Mouse (Mus musculus) ES-E14 (cell line): ENCODE data around the gene AU040320. TPM values are rescaled to one million over a fixed set of nuclear protein-coding genes. Genes with fewer than 3 reads are reported as not detected.

ENCODE experiments used
- DNase-seq: peaks from one replicate; pipeline ENCODE4 v3.0.0-alpha.2; 2013; ENCODE audit warnings: low read depth, low spot score
- H3K27ac ChIP-seq: 2 replicates; pipeline ENCODE4 v1.5.1; 2012; ENCODE audit warnings: low read depth, mild to moderate bottlenecking, low read length, moderate library complexity, mixed read lengths; ENCODE audit not compliant: poor library complexity, insufficient read depth, severe bottlenecking
- H3K36me3 ChIP-seq: 2 replicates; pipeline ENCODE4 v1.6.1; 2012; ENCODE audit warnings: mild to moderate bottlenecking, low read length, moderate library complexity, mixed read lengths; ENCODE audit not compliant: control insufficient read depth, poor library complexity, insufficient read depth, severe bottlenecking
- H3K4me1 ChIP-seq, 2 experiments: fragments of 150-350 bp in 1 of 2; sonication (generic) in 1 of 2; 2 replicates each; pipeline ENCODE4 v1.6.1; 2012; ENCODE audit warnings: low read length in 2 of 2, mild to moderate bottlenecking in 1 of 2, mixed read lengths in 1 of 2; ENCODE audit not compliant: control insufficient read depth in 2 of 2, insufficient read depth in 2 of 2, poor library complexity in 1 of 2
- H3K4me3 ChIP-seq, 2 experiments: fragments of 150-350 bp in 1 of 2; sonication (generic) in 1 of 2; 2 replicates each; pipeline ENCODE4 v1.5.1; 2012; ENCODE audit warnings: low read length in 2 of 2, low read depth in 1 of 2, mild to moderate bottlenecking in 1 of 2, mixed read lengths in 1 of 2; ENCODE audit not compliant: insufficient read depth in 1 of 2, poor library complexity in 1 of 2, severe bottlenecking in 1 of 2
- H3K9ac ChIP-seq: 2 replicates; pipeline ENCODE4 v1.6.1; 2012; ENCODE audit warnings: low read depth, mild to moderate bottlenecking, low read length, mixed read lengths; ENCODE audit not compliant: poor library complexity, insufficient read depth, severe bottlenecking
- H3K9me3 ChIP-seq: fragments of 150-350 bp; sonication (generic); 2 replicates; pipeline ENCODE4 v1.6.1; 2012; ENCODE audit warnings: low read depth, mild to moderate bottlenecking, low read length; ENCODE audit not compliant: control insufficient read depth, insufficient read depth
- CHD2 ChIP-seq: IDR thresholded peaks from 2 replicates; pipeline ENCODE4 v1.6.1; 2014; ENCODE audit warnings: mild to moderate bottlenecking, low read depth, low read length, inconsistent platforms
- HCFC1 ChIP-seq: IDR thresholded peaks from 2 replicates; pipeline ENCODE4 v1.6.1; 2012; ENCODE audit warnings: low read length, inconsistent platforms, borderline replicate concordance; ENCODE audit not compliant: insufficient read depth
- MAFK ChIP-seq: IDR thresholded peaks from 2 replicates; pipeline ENCODE4 v1.6.1; 2014; ENCODE audit warnings: mild to moderate bottlenecking, low read depth, low read length, inconsistent platforms; ENCODE audit not compliant: insufficient read depth
- ZC3H11A ChIP-seq: IDR thresholded peaks from 2 replicates; pipeline ENCODE4 v1.6.1; 2012; ENCODE audit warnings: low read depth, mild to moderate bottlenecking, inconsistent platforms, low read length, borderline replicate concordance
- ZNF384 ChIP-seq: IDR thresholded peaks from 2 replicates; pipeline ENCODE4 v1.6.1; 2012; ENCODE audit warnings: low read depth, low read length, inconsistent platforms
- in situ Hi-C, 2 experiments: fragments of 600-800 bp; cut with MboI; formaldehyde crosslinking; loops; one replicate each; pipeline ENCODE4 v1.15.1; 2025; ENCODE audit warnings: low sequenced_read_pairs in 2 of 2, inconsistent platforms in 1 of 2; ENCODE audit not compliant: unreplicated experiment in 2 of 2
- total RNA-seq: library from RNA; depleted of rRNA; stranded (reverse); fragments of 300-350 nt; gene quantifications from 2 replicates; pipeline ENCODE4 v1.2.3, GENCODE M21; 2012; rRNA removed

AU040320 gene
- total RNA-seq = 11.3 and 14.1 TPM in 2 replicates

DNA sequence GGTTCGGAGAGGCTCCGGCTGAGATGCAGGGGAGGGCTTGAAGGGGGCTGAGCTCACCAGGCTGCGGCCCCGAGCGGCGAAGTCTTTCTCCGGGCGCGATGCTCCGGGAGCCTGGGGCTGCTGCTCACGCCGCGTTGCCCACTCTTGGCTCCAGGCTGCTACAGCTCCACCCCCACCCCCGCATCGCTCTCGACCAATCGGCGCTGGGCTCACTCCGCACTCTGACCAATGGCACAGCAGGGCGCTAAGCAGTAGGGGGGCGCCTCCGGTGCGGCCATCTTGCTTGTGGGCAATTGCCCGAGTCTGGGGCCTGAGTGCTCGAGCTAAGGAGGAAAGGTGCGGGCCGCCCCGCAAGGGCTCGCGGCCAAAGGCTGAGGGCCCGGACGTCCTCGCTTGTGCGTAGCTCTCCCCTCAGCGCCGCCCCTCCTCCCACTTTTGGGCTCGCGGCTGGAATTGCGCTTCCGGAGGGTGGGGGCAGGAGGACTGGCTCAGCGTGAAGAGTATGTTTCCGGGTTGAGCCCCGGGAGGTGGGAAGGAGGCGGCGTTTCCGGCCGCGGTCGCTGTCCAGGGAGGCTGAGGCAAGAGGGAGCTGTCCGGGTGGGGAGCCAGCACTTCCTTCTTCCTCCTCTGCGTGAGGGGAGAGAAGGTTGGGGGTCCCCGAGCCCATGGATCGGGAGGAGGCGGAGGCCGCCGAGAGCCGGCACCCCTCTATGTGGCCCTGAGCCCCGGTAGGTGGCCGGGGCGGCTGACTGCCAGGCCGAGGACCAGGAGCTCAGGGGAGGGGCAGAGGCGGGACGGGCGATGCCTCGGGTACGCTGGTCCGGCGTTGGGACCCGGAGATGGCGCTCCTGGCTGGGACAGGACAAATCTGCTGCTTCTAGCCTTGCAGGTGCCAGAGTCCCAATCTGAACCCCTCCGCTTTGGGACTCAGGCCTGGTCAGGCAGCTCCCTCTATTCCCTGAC is at the start of gene AU040320, which contains the start of gene Ncdn:
Gene AU040320, plus strand, starts transcription at position 277 of the 963 bp plus-strand sequence.
Gene Ncdn, minus strand, starts transcription at position 171 of the 963 bp plus-strand sequence.
- peaks cover 0 to 7% of the 10 kb centered on the region in 2 experiments; a peak in 1 of 4 replicates for H3K4me1 ChIP-seq
- in situ Hi-C loops = no loop called here

GRCm38 (mm10) chr4:126706630-126707438 is 46.5 kb upstream of the AU040320 start:
- TF ChIP-seq HCFC1 (no peak), ZNF384 (no peak), ZC3H11A (no peak), CHD2 (no peak), MAFK (no peak)
- in situ Hi-C loops = no loop called here

More for the DNA sequence above, at the start of gene AU040320, which contains the start of gene Ncdn:
- peak within 1 kb of the TSS; percentile 86 for H3K9ac ChIP-seq
- no peaks in the 10 kb centered on the region for H3K9me3 ChIP-seq
- peak; percentile 92 for DNase-seq
- H3K4me3 ChIP-seq = peak within 1 kb of the TSS; percentile 76 to 78
- TF ChIP-seq ZC3H11A = no peak
- no peak for TF ChIP-seq ZNF384
- TF ChIP-seq HCFC1 = peak; percentile 92
- TF ChIP-seq MAFK = no peak
- TF ChIP-seq CHD2 = peak; percentile 77
- H3K27ac ChIP-seq = peak within 1 kb of the TSS; percentile 52
- H3K36me3 ChIP-seq = peaks cover 12% of the 10 kb centered on the region

DNA sequence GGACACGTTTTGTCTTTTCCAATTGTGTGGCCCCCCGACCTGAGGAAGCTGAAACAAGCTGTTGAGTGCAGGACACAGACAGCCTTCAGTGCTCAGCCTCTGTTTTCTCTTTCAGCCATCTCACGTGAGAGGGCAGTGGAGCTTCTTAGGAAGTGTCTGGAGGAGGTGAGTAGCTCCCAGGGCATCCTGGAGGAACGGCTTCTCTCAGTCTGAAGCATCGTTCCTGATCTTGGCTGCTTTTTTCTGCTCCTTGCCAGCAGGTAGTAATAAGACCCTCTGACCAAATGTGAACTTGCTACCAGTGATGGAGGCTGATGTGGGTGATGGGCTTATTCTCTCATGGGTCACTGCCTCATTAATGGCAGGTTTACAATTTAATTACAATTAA is 45.9 kb upstream of the AU040320 start:
- in situ Hi-C loops = no loop called here
- Histone ChIP-seq H3K4me3 (no peak overlapping the region), H3K9me3 (no peaks in the 10 kb centered on the region), H3K9ac (no peak overlapping the region), H3K4me1 (no peaks in the 10 kb centered on the region), H3K36me3 (peaks cover 34% of the 10 kb centered on the region), H3K27ac (no peak overlapping the region)
- TF ChIP-seq CHD2 (no peak), ZC3H11A (no peak), MAFK (no peak), HCFC1 (no peak), ZNF384 (no peak)
- DNase-seq = no peak

More at GRCm38 (mm10) chr4:126706630-126707438, 46.5 kb upstream of the AU040320 start:
- Histone ChIP-seq H3K9me3 (no peaks in the 10 kb centered on the region), H3K4me3 (no peak overlapping the region), H3K9ac (no peak overlapping the region), H3K4me1 (no peaks in the 10 kb centered on the region), H3K36me3 (peaks cover 34% of the 10 kb centered on the region), H3K27ac (no peak overlapping the region)
- DNase-seq = no peak

DNA sequence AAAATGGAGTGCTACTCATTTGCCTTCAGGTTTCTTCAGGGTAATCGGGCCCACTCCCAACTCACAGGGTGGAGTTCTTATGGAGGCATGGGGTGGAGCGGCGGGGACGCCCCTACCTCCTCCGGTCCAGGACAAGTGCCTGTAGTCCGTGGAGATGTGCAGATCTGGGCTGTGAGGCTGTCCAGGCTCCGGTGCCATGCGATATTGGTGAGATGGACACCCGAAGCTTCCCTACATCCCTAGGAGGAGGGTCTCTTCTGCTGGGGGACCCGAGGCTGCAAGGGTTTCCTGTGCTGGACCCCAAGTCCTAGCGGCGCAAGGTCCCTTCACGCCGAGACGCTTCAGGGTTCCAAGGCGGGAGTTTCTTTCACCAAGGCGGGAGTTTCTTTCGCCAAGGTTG is 21.2 kb upstream of the AU040320 start:
- peaks cover 3 to 7% of the 10 kb centered on the region in 2 experiments; a peak in 2 of 4 replicates for H3K4me1 ChIP-seq
- H3K27ac ChIP-seq = no peak overlapping the region
- in situ Hi-C loops = loop anchor here in 1 of 2 experiments (10.0 kb wide), 1 partner anchor 127 kb away; the partner anchor contains the start of gene 5730409E04Rik
- TF ChIP-seq ZC3H11A (no peak), CHD2 (no peak), ZNF384 (no peak), MAFK (no peak), HCFC1 (no peak)
- H3K36me3 ChIP-seq = no peaks in the 10 kb centered on the region
- H3K9ac ChIP-seq = no peak overlapping the region
- peak overlapping the region; percentile 14 to 43; a peak in 2 of 4 replicates for H3K4me3 ChIP-seq
- no peaks in the 10 kb centered on the region for H3K9me3 ChIP-seq
- no peak for DNase-seq
